Mouse (Mus musculus) lung, adult 2 months (tissue): ENCODE measurements around the gene Tcf25. TPM values are rescaled to one million over a fixed set of nuclear protein-coding genes. Genes with fewer than 3 reads are reported as not detected.
A peak's percentile ranks its signal among the peaks of the same experiment; 100 is the strongest.

Experiments
- DNase-seq: peaks from one replicate; pipeline ENCODE4 v3.0.0; 2022
- H3K4me1 ChIP-seq: fragments of 200-500 bp; 2 replicates; pipeline ENCODE4 v1.6.1; 2011; ENCODE audit warnings: low read length; ENCODE audit not compliant: control insufficient read depth, insufficient read depth
- H3K4me3 ChIP-seq: fragments of 200-500 bp; replicated peaks from 2 replicates; pipeline ENCODE3; 2011; ENCODE audit warnings: low read depth, mild to moderate bottlenecking, control low read depth, low read length; ENCODE audit errors: extremely low read depth
- CTCF ChIP-seq: fragments of 200-500 bp; IDR thresholded peaks from 2 replicates; pipeline ENCODE4 v1.5.1; 2011; ENCODE audit warnings: mild to moderate bottlenecking, low read length, control low read depth; ENCODE audit not compliant: insufficient read depth
- POLR2A ChIP-seq: fragments of 200-500 bp; IDR thresholded peaks from 2 replicates; pipeline ENCODE4 v1.6.1; 2011; ENCODE audit warnings: low read depth, mild to moderate bottlenecking, control low read depth, low read length, borderline replicate concordance; ENCODE audit errors: extremely low read depth
- WGBS: fragments of 180-500 bp; shearing (Covaris S2); methylation state at CpG from one replicate; pipeline ENCODE4 v1.1.7; 2018; 5-methylcytosine and 5-hydroxymethylcytosine counted together
- polyA plus RNA-seq: library from polyadenylated mRNA; depleted of rRNA; stranded (reverse); fragments of >200 nt; gene quantifications from 2 replicates; pipeline ENCODE4 v1.2.3, GENCODE M21; 2012

The Tcf25 gene
- polyA plus RNA-seq, 1 experiment, result 188 TPM

DNA sequence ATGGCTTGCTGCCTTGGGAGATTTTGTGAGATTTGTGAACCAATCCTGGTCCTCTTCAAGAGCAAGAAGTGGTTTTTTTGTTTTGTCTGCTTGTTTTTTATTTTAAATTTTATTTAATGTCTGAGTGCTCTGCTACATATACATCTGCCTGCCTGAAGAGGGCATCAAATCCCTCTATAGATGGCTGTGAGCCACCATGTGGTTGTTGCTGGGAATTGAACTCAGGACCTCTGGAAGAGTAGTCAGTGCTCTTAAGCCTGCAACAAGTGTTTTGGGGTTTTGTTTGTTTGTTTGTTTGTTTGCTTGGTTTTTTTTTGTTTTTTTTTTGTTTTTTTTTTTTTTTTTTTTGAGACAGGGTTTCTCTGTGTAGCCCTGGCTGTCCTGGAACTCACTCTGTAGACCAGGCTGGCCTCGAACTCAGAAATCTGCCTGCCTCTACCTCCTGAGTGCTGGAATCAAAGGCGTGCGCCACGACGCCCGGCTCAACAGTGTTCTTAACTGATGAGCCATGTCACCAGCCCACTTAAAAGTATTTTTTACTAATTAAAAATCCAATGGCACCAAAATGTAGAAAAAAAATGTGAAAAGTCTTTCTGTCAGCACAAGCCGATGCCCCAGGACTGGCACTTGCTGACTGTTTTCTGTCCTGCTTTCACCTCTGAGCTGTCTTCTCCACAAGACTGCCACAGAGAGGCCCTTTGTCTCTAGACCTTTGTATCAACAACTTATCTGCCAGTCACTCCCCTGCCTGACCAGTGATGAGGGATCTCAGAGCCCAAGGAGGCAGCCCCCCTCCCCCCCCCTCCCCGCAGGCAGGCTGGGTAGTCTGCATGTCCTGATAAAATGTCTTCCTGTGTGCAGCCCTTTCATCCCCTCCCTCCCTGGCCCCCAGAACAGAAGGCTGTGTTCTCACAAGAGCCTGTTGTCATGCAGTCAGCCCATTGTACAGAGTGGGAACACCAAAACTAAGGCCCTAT lies 42.7 kb downstream of the Tcf25 start:
- no peak overlapping the region for H3K4me3 ChIP-seq
- 73% methylated on average over 8 of the region's 8 CpGs for WGBS
- no peaks in the 10 kb centered on the region for H3K4me1 ChIP-seq
- no peak for DNase-seq
- TF ChIP-seq POLR2A (no peak), CTCF (no peak)

DNA sequence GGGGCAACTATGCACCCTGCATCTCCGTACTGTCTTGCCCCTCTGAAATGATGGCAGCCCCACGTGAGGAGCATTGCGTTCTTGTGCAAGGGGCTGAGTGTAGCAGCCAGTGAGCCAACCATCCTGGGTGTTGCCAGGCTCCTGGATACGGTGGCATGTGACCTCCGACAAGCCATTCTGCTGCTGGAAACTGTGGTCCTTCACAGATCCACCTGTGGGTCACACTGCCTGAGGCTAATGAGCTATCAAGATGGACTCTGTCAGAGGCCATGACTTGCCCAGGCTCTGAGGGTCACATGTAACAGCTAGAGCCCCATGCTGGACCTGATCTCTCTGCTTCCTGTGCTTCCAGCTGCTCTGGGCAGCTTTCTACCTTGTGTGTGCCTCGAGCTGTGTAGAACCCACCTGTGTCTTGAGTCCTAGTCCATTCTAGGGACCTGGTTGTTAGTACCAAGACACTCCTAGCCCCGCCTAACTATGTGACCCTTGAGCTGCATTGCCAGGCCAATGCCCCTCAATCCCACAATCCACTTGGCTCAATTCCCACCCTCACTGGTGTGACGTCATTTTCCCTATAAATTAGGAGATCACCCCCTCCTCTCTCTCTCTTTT lies 43.5 kb downstream of the Tcf25 start:
- WGBS, result 72% methylated on average over 8 of the region's 8 CpGs
- no peak for DNase-seq
- Histone ChIP-seq H3K4me3 (no peak overlapping the region), H3K4me1 (no peaks in the 10 kb centered on the region)
- TF ChIP-seq POLR2A (no peak), CTCF (no peak)

DNA sequence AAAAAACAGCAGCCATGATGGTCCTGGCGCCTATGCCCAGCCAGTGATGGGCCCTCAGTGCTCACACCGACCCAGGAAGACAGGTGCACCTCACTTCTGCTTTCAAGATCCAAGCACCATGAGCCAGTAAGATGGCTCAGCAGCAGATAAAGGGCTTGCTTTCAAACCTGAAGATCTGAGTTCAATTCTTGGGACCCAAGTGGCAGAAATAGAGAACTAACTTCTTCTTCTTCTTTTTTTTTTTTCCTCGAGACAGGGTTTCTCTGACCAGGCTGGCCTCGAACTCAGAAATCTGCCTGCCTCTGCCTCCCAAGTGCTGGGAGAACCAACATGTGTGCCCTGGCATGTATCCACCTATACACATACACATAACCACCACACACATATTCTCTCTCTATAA lies 46.2 kb downstream of the Tcf25 start:
- H3K4me3 ChIP-seq, result no peak overlapping the region
- no peak for DNase-seq
- H3K4me1 ChIP-seq, result no peaks in the 10 kb centered on the region
- 77% methylated on average over 4 of the region's 4 CpGs for WGBS
- TF ChIP-seq POLR2A (no peak), CTCF (no peak)

DNA sequence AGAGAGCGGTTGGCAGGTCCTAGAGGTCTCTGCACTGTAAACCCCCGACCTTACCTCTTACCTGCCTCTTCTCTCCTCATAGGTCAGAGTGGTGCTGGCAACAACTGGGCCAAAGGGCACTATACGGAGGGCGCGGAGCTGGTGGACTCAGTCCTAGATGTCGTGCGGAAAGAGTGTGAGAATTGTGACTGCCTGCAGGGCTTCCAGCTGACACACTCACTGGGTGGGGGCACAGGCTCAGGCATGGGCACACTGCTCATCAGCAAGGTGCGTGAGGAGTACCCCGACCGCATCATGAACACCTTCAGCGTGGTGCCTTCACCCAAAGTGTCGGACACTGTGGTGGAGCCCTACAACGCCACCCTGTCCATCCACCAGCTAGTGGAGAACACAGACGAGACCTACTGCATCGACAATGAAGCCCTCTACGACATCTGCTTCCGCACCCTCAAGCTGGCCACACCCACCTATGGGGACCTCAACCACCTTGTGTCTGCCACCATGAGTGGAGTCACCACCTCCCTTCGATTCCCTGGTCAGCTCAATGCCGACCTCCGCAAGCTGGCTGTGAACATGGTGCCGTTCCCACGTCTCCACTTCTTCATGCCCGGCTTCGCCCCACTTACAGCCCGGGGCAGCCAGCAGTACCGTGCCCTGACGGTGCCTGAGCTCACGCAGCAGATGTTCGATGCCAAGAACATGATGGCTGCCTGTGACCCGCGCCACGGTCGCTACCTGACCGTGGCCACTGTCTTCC lies 47.1 kb downstream of the Tcf25 start:
- 90% methylated on average over 34 of the region's 34 CpGs for WGBS
- TF ChIP-seq POLR2A (no peak), CTCF (no peak)
- DNase-seq, result no peak
- H3K4me3 ChIP-seq, result no peak overlapping the region
- no peaks in the 10 kb centered on the region for H3K4me1 ChIP-seq

DNA sequence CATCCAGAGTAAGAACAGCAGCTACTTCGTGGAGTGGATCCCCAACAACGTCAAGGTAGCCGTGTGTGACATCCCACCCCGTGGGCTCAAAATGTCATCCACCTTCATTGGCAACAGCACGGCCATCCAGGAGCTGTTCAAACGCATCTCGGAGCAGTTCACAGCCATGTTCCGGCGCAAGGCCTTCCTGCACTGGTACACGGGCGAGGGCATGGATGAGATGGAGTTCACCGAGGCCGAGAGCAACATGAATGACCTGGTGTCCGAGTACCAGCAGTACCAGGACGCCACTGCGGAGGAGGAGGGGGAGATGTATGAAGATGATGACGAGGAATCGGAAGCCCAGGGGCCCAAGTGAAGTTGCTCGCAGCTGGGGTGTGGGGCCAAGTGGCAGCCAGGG lies 47.8 kb downstream of the Tcf25 start:
- DNase-seq, result no peak
- no peak overlapping the region for H3K4me3 ChIP-seq
- TF ChIP-seq CTCF (no peak), POLR2A (no peak)
- H3K4me1 ChIP-seq, result no peaks in the 10 kb centered on the region
- 85% methylated on average over 19 of the region's 19 CpGs for WGBS

DNA sequence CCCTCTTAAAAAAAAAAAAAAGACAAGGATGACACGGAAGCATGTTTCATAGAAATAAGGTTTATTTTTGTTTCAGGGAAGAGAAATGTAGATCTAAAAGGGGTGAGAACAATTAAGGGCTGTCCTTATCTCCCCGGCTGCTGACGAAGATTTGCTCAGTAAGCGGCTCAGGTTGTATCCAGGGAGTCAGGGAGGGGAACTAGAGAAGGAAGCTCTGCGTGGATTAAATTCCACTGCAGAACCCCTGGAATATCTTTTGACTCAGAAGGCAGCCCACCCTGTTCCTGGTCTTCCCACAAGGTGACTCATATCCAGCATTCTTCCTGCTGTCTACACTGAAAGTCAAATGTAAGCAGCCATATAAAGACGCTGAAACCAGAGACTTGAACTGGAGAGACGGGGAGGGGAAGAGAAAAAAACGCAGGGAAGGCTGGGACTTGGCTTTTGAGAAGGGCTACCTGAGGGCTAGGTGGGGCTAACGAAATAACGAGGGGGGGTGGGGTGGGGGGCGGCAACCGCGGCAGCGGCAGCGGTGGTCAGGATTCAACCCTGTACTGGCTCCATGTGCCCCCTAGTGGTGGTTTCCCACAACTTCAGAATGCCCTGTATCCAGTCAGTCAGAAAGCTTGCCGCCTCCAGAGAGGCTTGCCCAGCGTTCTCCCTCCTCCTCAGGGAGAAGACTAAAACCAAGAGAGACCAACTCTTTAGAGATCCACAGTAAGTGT lies 48.7 kb downstream of the Tcf25 start:
- Histone ChIP-seq H3K4me3 (no peak overlapping the region), H3K4me1 (no peaks in the 10 kb centered on the region)
- peak; percentile 49 for DNase-seq
- 6% methylated on average over 17 of the region's 17 CpGs for WGBS
- peak; percentile 59 for TF ChIP-seq CTCF
- TF ChIP-seq POLR2A, result no peak

DNA sequence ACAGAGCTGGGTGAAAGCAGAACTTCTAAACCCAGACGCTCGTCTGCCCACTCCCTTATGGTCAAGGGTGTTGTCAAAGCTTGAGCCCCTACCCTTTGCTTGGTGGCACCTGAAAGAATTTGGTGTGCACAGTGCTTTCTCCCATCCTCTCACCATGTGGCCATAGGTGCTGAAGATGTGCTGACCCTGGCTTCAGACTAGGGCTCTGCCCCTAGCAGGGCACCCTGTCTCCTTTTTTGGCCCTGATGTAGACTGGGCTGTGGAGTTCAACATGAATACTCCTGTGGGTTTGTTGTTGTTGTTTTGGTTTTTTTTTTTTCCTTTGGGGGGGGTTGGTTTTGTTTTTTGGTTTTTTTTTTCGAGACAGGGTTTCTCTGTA lies 49.2 kb downstream of the Tcf25 start:
- DNase-seq, result no peak
- Histone ChIP-seq H3K4me3 (no peak overlapping the region), H3K4me1 (no peaks in the 10 kb centered on the region)
- WGBS, result 13% methylated on average over 3 of the region's 3 CpGs
- no peak for TF ChIP-seq POLR2A
- TF ChIP-seq CTCF, result no peak

DNA sequence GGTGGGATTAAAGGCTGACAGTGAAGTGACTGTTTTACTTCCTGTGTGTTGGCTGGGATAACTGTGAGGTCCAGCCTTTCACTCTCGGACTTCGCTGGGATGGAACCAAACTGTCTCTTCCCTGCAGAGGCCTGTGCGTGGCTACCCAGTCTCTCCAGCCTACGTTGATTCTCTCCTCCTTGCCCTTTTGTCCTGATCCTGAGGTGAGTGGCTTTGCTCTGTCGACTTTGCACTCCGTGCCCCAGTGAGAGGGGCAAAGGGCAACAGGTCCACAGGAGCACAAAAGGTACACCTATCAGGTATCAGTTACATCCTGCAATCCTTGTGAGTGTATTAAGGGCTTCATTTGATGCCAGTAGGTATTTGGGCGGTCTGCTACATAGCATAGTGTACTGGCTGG lies 49.9 kb downstream of the Tcf25 start, which contains the start of gene Def8:
Gene Def8 (plus strand): TSS at position 87 of the 400 bp plus-strand sequence.
- DNase-seq, result no peak
- TF ChIP-seq CTCF (no peak), POLR2A (no peak)
- H3K4me3 ChIP-seq, result no peak within 1 kb of the TSS
- no peaks in the 10 kb centered on the region for H3K4me1 ChIP-seq
- WGBS, result 71% methylated on average over 7 of the region's 7 CpGs
